Mouse (Mus musculus) myocyte (in vitro differentiated cells): ENCODE data around the gene Eea1.

Source experiments
- MAX ChIP-seq: IDR thresholded peaks from one replicate; pipeline ENCODE4 v1.6.1; 2011; ENCODE audit warnings: low read depth, mild to moderate bottlenecking, control low read depth
- MYOD1 ChIP-seq, 3 experiments: IDR thresholded peaks; one replicate each; pipeline ENCODE4 v1.6.1; 2011; ENCODE audit warnings: control low read depth in 2 of 3, low read depth in 2 of 3, mild to moderate bottlenecking in 2 of 3, moderate library complexity in 1 of 3; ENCODE audit not compliant: insufficient read length in 2 of 3, control insufficient read depth in 1 of 3
- POLR2A ChIP-seq: IDR thresholded peaks from one replicate; pipeline ENCODE4 v1.6.1; 2011; ENCODE audit warnings: low read depth, mild to moderate bottlenecking, control low read depth, moderate library complexity; ENCODE audit not compliant: insufficient read length
- POLR2AphosphoS2 ChIP-seq: IDR thresholded peaks from one replicate; pipeline ENCODE4 v1.6.1; 2011; ENCODE audit warnings: low read depth, control low read depth; ENCODE audit not compliant: insufficient read length
- USF1 ChIP-seq: IDR thresholded peaks from one replicate; pipeline ENCODE4 v1.6.1; 2011; ENCODE audit warnings: low read depth, mild to moderate bottlenecking, control low read depth, moderate library complexity

DNA sequence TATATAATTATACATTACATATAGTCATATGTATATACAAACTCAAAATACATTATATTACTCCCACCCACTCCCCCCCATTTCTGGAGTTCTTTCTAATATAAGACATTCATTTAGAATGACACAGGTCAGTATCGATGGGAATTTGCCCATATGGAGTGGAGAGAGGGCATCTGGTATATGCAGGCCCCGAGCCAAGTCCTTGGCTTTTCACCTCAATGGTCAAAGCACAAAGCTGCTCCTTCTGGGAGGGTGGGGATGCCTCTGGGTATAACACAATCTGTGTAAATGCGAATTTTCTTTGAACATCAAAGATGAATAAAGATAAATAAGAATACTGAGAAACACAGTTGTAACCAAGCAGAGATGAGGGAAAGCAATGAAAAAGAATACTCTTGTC lies 149.9 kb downstream of the Eea1 start:
- TF ChIP-seq USF1 (no peak), POLR2AphosphoS2 (no peak), MYOD1 (IDR thresholded peaks at IDR 0.05; ENCODE audit: control insufficient read depth in 1 of 3, insufficient read length in 2 of 3, low read depth in 2 of 3) (no peak), POLR2A (no peak), MAX (no peak)
